Mouse (Mus musculus) embryonic facial prominence, embryonic 13.5 days (tissue): ENCODE data around the gene Palm. TPM values are rescaled to one million over a fixed set of nuclear protein-coding genes. Genes with fewer than 3 reads are reported as not detected.

Source experiments
- ATAC-seq: fragments of 200-750 bp; cut with Nextera tagmentation; 2 replicates; pipeline ENCODE4 v1.8.0; 2017; ENCODE audit warnings: low read depth; ENCODE audit not compliant: insufficient number of reproducible peaks, insufficient read depth, low FRiP score, low TSS enrichment
- H3K27ac ChIP-seq: fragments of 300-500 bp; sonication (generic); 2 replicates; pipeline ENCODE4 v1.5.1; 2015; ENCODE audit warnings: moderate library complexity, mild to moderate bottlenecking, inconsistent platforms
- H3K27me3 ChIP-seq: fragments of 300-500 bp; sonication (generic); 2 replicates; pipeline ENCODE4 v1.6.1; 2015; ENCODE audit warnings: mild to moderate bottlenecking, inconsistent platforms
- H3K36me3 ChIP-seq: fragments of 300-500 bp; sonication (generic); 2 replicates; pipeline ENCODE4 v1.6.1; 2015; ENCODE audit warnings: mild to moderate bottlenecking, inconsistent platforms
- H3K4me1 ChIP-seq: fragments of 300-500 bp; sonication (generic); 2 replicates; pipeline ENCODE4 v1.6.1; 2015; ENCODE audit warnings: inconsistent platforms
- H3K4me2 ChIP-seq: fragments of 300-500 bp; sonication (generic); 2 replicates; pipeline ENCODE4 v1.6.1; 2015; ENCODE audit warnings: moderate library complexity, mild to moderate bottlenecking, inconsistent platforms
- H3K4me3 ChIP-seq: fragments of 300-500 bp; sonication (generic); 2 replicates; pipeline ENCODE4 v1.5.1; 2015; ENCODE audit warnings: mild to moderate bottlenecking, inconsistent platforms
- H3K9ac ChIP-seq: fragments of 300-500 bp; sonication (generic); 2 replicates; pipeline ENCODE4 v1.6.1; 2015; ENCODE audit warnings: mild to moderate bottlenecking, inconsistent platforms
- H3K9me3 ChIP-seq: fragments of 300-500 bp; sonication (generic); 2 replicates; pipeline ENCODE4 v1.6.1; 2016; ENCODE audit warnings: inconsistent platforms
- WGBS: fragments of 180-500 bp; shearing (Covaris S2); methylation state at CpG from one replicate; pipeline ENCODE4 v1.1.7; 2015; ENCODE audit warnings: mixed read lengths; 5-methylcytosine and 5-hydroxymethylcytosine counted together
- polyA plus RNA-seq: library from polyadenylated mRNA; unstranded; fragments of >200 nt; fragmentation: Nextera tagmentation; extraction: Ambion mirVana; gene quantifications from 2 replicates; pipeline ENCODE4 v1.2.1, GENCODE M21; 2015

The Palm gene
- polyA plus RNA-seq, 1 experiment from 2014 or later = 112 TPM

DNA sequence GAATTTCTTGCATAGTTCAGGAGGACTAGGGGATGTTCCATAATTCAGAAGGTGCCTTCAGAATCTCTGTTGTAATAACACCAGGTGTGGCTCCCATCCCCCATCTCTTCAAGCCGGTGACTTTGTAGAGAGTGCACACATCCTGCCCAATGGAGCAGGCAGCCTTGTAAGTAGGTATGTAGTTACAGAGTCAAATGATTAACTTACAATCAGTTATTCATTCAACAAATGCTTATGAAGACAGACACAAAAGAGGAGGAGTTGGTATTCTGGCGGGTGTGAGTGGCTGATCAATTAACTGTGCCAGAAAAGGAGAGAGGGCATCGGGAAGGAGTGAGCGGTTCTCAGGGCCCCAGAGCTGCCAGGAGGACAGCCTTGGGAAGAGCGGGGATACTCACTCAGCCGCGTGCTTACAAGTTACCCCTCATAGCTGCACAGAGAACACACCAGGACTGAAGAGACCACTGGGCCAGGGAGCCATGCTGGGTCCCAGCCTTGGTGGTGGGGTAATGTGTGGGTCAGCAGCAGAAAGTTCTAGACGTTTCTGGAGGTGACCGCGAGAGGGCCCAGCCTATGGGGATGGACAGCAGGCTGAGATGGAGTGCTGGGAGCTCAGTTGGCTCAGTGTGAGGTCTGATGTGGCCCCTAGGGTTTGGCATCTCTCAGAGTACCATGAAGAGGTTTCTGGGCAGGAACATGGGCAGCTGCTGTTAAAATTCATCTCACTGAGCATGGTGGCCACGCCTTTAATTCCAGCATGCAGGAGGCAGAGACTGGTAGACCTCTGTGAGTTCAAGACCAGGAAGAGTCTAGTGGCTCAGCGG lies 22.5 kb downstream of the Palm start:
- H3K4me3 ChIP-seq = no peak overlapping the region
- H3K27me3 ChIP-seq = no peaks in the 10 kb centered on the region
- WGBS = 90% methylated on average over 12 of the region's 12 CpGs
- no peak for ATAC-seq
- no peak overlapping the region for H3K9ac ChIP-seq
- no peak overlapping the region for H3K4me2 ChIP-seq
- no peaks in the 10 kb centered on the region for H3K9me3 ChIP-seq
- H3K4me1 ChIP-seq = 0 out of 2 replicates have a peak, but pooled peaks cover 4% of the 10 kb centered on the region
- H3K36me3 ChIP-seq = peaks cover 74% of the 10 kb centered on the region
- H3K27ac ChIP-seq = no peak overlapping the region

DNA sequence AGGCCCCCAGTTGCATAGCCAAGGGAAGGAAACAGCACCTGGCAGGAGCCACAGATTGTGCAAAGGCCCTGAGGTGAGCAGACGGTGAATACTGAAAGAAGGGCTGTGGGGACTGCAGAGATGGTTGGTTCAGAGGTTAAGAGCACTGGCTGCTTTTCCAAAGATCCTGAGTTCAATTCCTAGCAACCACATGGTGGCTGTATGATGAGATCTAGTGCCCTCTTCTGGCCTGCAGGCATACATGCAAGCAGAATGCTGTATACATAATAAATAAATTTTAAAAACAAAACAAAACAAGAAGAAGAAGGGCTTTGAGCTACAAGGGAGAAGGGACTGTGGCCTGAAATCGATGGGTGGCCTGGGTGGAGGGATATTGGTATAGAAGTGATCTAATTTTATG lies 23.7 kb downstream of the Palm start:
- H3K4me1 ChIP-seq = peaks cover 13% of the 10 kb centered on the region
- H3K27me3 ChIP-seq = no peaks in the 10 kb centered on the region
- H3K9ac ChIP-seq = no peak overlapping the region
- H3K36me3 ChIP-seq = peaks cover 63% of the 10 kb centered on the region
- WGBS = 83% methylated on average over 2 of the region's 2 CpGs
- no peak overlapping the region for H3K4me2 ChIP-seq
- H3K4me3 ChIP-seq = no peak overlapping the region
- 0 out of 2 replicates have a peak overlapping the region, but pooled peaks have one; percentile 3 for H3K27ac ChIP-seq
- H3K9me3 ChIP-seq = no peaks in the 10 kb centered on the region
- ATAC-seq = no peak

DNA sequence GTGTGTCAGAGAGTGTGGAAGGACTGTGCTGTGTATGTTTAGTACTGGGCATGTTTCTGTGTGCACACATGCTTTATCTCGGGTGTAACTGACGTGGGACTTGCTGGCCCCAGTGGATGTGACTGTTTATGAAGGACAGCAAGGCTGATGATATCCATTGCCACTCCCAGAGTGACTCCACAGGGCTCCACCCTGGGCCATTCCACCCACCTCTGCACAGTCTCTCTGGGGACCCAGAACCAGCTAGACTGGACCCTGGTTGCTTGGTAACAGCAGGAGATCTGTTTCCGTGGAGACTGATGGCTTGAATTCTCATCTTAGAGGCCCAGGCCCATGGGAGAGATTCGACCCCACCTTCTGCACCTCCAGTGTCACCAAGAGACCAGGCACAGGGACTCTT lies 24.9 kb downstream of the Palm start:
- no peaks in the 10 kb centered on the region for H3K27me3 ChIP-seq
- peaks cover 23% of the 10 kb centered on the region for H3K4me1 ChIP-seq
- peak overlapping the region; percentile 23; the same call in 1 of the 2 replicates for H3K27ac ChIP-seq
- no peaks in the 10 kb centered on the region for H3K9me3 ChIP-seq
- H3K9ac ChIP-seq = no peak overlapping the region
- 65% methylated on average over 4 of the region's 4 CpGs for WGBS
- no peak overlapping the region for H3K4me2 ChIP-seq
- ATAC-seq = no peak
- no peak overlapping the region for H3K4me3 ChIP-seq
- peaks cover 58% of the 10 kb centered on the region for H3K36me3 ChIP-seq

DNA sequence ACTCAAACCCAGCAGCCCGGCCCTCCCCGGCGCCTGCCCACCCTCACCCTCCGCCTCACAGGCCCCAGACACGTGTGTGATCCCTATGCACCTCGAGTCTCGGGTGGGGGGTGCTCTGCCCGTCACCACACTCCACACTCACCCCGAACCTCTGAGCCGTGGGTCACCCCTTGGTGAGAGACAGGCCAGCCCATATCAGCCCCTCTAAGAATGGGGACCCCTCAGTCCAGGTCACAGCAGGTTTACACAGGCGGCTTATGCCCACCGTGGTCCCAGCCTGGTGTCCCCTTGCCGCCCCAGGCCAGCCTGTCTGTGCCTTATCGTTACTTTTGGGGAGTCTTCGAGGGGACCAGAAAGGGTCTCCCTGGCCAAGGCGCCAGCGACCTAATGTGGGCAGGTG lies 26.2 kb downstream of the Palm start:
- Histone ChIP-seq H3K27ac (no peak overlapping the region), H3K4me2 (no peak overlapping the region), H3K4me3 (no peak overlapping the region), H3K9ac (no peak overlapping the region), H3K9me3 (no peaks in the 10 kb centered on the region), H3K27me3 (no peaks in the 10 kb centered on the region), H3K4me1 (peaks cover 23% of the 10 kb centered on the region), H3K36me3 (peaks cover 52% of the 10 kb centered on the region)
- no peak for ATAC-seq
- WGBS = 93% methylated on average over 17 of the region's 17 CpGs

GRCm38 (mm10) chr10:79820277-79820676 lies 26.9 kb downstream of the Palm start:
- no peak for ATAC-seq
- H3K27me3 ChIP-seq = no peaks in the 10 kb centered on the region
- peaks cover 23% of the 10 kb centered on the region for H3K4me1 ChIP-seq
- H3K36me3 ChIP-seq = peaks cover 46% of the 10 kb centered on the region
- H3K27ac ChIP-seq = peak overlapping the region; percentile 45; the same call in 1 of the 2 replicates
- H3K4me3 ChIP-seq = no peak overlapping the region
- 81% methylated on average over 8 of the region's 8 CpGs for WGBS
- no peak overlapping the region for H3K9ac ChIP-seq
- no peaks in the 10 kb centered on the region for H3K9me3 ChIP-seq
- H3K4me2 ChIP-seq = no peak overlapping the region

- H3K27ac ChIP-seq = peak within 1 kb of the TSS; percentile 68
- no peak for ATAC-seq
- H3K27me3 ChIP-seq = no peaks in the 10 kb centered on the region
- H3K4me1 ChIP-seq = peaks cover 23% of the 10 kb centered on the region
- peaks cover 41% of the 10 kb centered on the region for H3K36me3 ChIP-seq
- WGBS = 62% methylated on average over 11 of the region's 11 CpGs
- no peaks in the 10 kb centered on the region for H3K9me3 ChIP-seq
- H3K4me2 ChIP-seq = no peak within 1 kb of the TSS
- H3K9ac ChIP-seq = peak within 1 kb of the TSS; percentile 61; the same call in 1 of the 2 replicates
- H3K4me3 ChIP-seq = no peak within 1 kb of the TSS
These were observed 27.4 kb downstream of the Palm start, which contains the start of gene Misp for GRCm38 (mm10) chr10:79820782-79821181. Misp (plus strand) TSS chr10:79820989.

- H3K4me3 ChIP-seq = no peak overlapping the region
- 87% methylated on average over 12 of the region's 12 CpGs for WGBS
- peak overlapping the region; percentile 68 for H3K27ac ChIP-seq
- peak overlapping the region; percentile 61; the same call in 1 of the 2 replicates for H3K9ac ChIP-seq
- ATAC-seq = no peak
- peaks cover 31% of the 10 kb centered on the region for H3K36me3 ChIP-seq
- peaks cover 23% of the 10 kb centered on the region for H3K4me1 ChIP-seq
- 0 out of 2 replicates have a peak overlapping the region, but pooled peaks have one; percentile 46 for H3K4me2 ChIP-seq
- no peaks in the 10 kb centered on the region for H3K27me3 ChIP-seq
- H3K9me3 ChIP-seq = no peaks in the 10 kb centered on the region
These were observed 28.4 kb downstream of the Palm start for GRCm38 (mm10) chr10:79821731-79822130.

- Histone ChIP-seq H3K4me3 (peak overlapping the region; percentile 4; the same call in 1 of the 2 replicates), H3K4me2 (peak overlapping the region; percentile 46), H3K36me3 (peaks cover 28% of the 10 kb centered on the region), H3K9ac (peak overlapping the region; percentile 61), H3K27ac (peak overlapping the region; percentile 68), H3K27me3 (no peaks in the 10 kb centered on the region), H3K4me1 (peaks cover 23% of the 10 kb centered on the region), H3K9me3 (no peaks in the 10 kb centered on the region)
- peak; percentile 49; the same call in 1 of the 2 replicates for ATAC-seq
- WGBS = 22% methylated on average over 17 of the region's 17 CpGs
These were observed 29.0 kb downstream of the Palm start for GRCm38 (mm10) chr10:79822372-79822771.

GRCm38 (mm10) chr10:79823011-79823410 lies 29.6 kb downstream of the Palm start:
- H3K4me1 ChIP-seq = peaks cover 23% of the 10 kb centered on the region
- peak overlapping the region; percentile 61; the same call in 1 of the 2 replicates for H3K9ac ChIP-seq
- ATAC-seq = no peak
- WGBS = 63% methylated on average over 6 of the region's 6 CpGs
- H3K9me3 ChIP-seq = no peaks in the 10 kb centered on the region
- H3K4me2 ChIP-seq = peak overlapping the region; percentile 46; the same call in 1 of the 2 replicates
- peaks cover 25% of the 10 kb centered on the region for H3K36me3 ChIP-seq
- H3K4me3 ChIP-seq = no peak overlapping the region
- H3K27ac ChIP-seq = peak overlapping the region; percentile 51; the same call in 1 of the 2 replicates
- no peaks in the 10 kb centered on the region for H3K27me3 ChIP-seq

DNA sequence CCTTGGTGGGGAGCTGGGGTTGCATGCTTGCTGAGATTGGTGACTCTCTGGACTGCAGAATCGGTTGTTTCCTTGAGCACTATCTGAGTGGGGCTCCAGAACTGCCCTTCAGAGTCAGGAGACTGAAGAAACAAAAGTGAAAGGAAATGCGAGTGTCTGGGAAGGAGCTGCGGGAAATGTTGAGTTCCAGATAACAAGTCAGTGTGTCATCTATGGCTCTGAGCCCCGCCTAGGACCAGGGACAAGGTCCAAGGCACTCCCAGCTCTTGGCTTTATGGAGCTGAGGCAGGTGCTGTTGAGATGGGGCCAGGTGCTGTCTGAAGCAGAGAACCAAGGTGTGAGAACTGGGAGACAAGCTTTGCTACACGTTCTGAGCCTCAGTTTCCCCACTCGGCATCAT lies 31.0 kb downstream of the Palm start:
- Histone ChIP-seq H3K4me1 (peaks cover 23% of the 10 kb centered on the region), H3K36me3 (peaks cover 11% of the 10 kb centered on the region), H3K9ac (no peak overlapping the region), H3K4me2 (no peak overlapping the region), H3K9me3 (no peaks in the 10 kb centered on the region), H3K27ac (peak overlapping the region; percentile 5; the same call in 1 of the 2 replicates), H3K27me3 (no peaks in the 10 kb centered on the region), H3K4me3 (no peak overlapping the region)
- WGBS = 61% methylated on average over 6 of the region's 6 CpGs
- no peak for ATAC-seq

GRCm38 (mm10) chr10:79831583-79831982 lies 38.2 kb downstream of the Palm start:
- H3K4me1 ChIP-seq = peaks cover 12% of the 10 kb centered on the region
- H3K9ac ChIP-seq = no peak overlapping the region
- no peak overlapping the region for H3K4me3 ChIP-seq
- H3K9me3 ChIP-seq = no peaks in the 10 kb centered on the region
- no peaks in the 10 kb centered on the region for H3K36me3 ChIP-seq
- H3K27me3 ChIP-seq = no peaks in the 10 kb centered on the region
- H3K4me2 ChIP-seq = no peak overlapping the region
- H3K27ac ChIP-seq = no peak overlapping the region
- no peak for ATAC-seq
- WGBS = 83% methylated on average over 3 of the region's 3 CpGs
